Mouse (Mus musculus): Measurements from ENCODE around the gene Atrnl1. TPM values are rescaled to one million over a fixed set of nuclear protein-coding genes. Genes with fewer than 3 reads are reported as not detected.

The Atrnl1 gene
- polyA plus RNA-seq, 1 experiment from 2014 or later = 9.8 TPM

- Histone ChIP-seq H3K4me2 (no peak overlapping the region), H3K4me3 (no peak overlapping the region), H3K27ac (no peak overlapping the region), H3K36me3 (replicated peaks) (no peaks in the 10 kb centered on the region), H3K27me3 (replicated peaks) (no peaks in the 10 kb centered on the region), H3K9ac (no peak overlapping the region), H3K9me3 (no peaks in the 10 kb centered on the region), H3K4me1 (peaks cover 15% of the 10 kb centered on the region)
- 42% methylated on average over 5 of the region's 5 CpGs for WGBS
- no peak for ATAC-seq (replicated peaks)
These were observed 501.3 kb downstream of the Atrnl1 start for GRCm38 (mm10) chr19:58112151-58112550.

- Histone ChIP-seq H3K9me3 (no peaks in the 10 kb centered on the region), H3K27ac (no peak overlapping the region), H3K4me2 (no peak overlapping the region), H3K9ac (no peak overlapping the region), H3K36me3 (replicated peaks) (no peaks in the 10 kb centered on the region), H3K4me3 (no peak overlapping the region), H3K4me1 (peaks cover 11% of the 10 kb centered on the region), H3K27me3 (replicated peaks) (no peaks in the 10 kb centered on the region)
- peak; percentile 86 for ATAC-seq (replicated peaks)
- 81% methylated on average over 5 of the region's 5 CpGs for WGBS
These were observed 502.4 kb downstream of the Atrnl1 start for GRCm38 (mm10) chr19:58113092-58113731.

- Histone ChIP-seq H3K9ac (no peak overlapping the region), H3K4me2 (no peak overlapping the region), H3K27ac (no peak overlapping the region), H3K36me3 (replicated peaks) (no peaks in the 10 kb centered on the region), H3K9me3 (no peaks in the 10 kb centered on the region), H3K4me3 (no peak overlapping the region), H3K27me3 (replicated peaks) (no peaks in the 10 kb centered on the region), H3K4me1 (peaks cover 5% of the 10 kb centered on the region)
- 93% methylated on average over 6 of the region's 6 CpGs for WGBS
- no peak for ATAC-seq (replicated peaks)
These were observed 506.8 kb downstream of the Atrnl1 start for GRCm38 (mm10) chr19:58117595-58117994.

GRCm38 (mm10) chr19:58118141-58118835 is 507.5 kb downstream of the Atrnl1 start:
- H3K4me1 ChIP-seq = no peaks in the 10 kb centered on the region
- 0 out of 2 replicates have a peak, but pooled peaks have one; percentile 50 for ATAC-seq (replicated peaks)
- no peak overlapping the region for H3K27ac ChIP-seq
- no peaks in the 10 kb centered on the region for H3K27me3 ChIP-seq (replicated peaks)
- H3K4me2 ChIP-seq = no peak overlapping the region
- H3K9ac ChIP-seq = no peak overlapping the region
- H3K36me3 ChIP-seq (replicated peaks) = no peaks in the 10 kb centered on the region
- no peaks in the 10 kb centered on the region for H3K9me3 ChIP-seq
- WGBS = 66% methylated on average over 19 of the region's 19 CpGs
- H3K4me3 ChIP-seq = no peak overlapping the region

- no peaks in the 10 kb centered on the region for H3K9me3 ChIP-seq
- no peak overlapping the region for H3K27ac ChIP-seq
- H3K4me2 ChIP-seq = no peak overlapping the region
- no peaks in the 10 kb centered on the region for H3K36me3 ChIP-seq (replicated peaks)
- no peak overlapping the region for H3K9ac ChIP-seq
- ATAC-seq (replicated peaks) = no peak
- 94% methylated on average over 11 of the region's 11 CpGs for WGBS
- H3K4me3 ChIP-seq = no peak overlapping the region
- no peaks in the 10 kb centered on the region for H3K27me3 ChIP-seq (replicated peaks)
- no peaks in the 10 kb centered on the region for H3K4me1 ChIP-seq
These were observed 508.0 kb downstream of the Atrnl1 start for GRCm38 (mm10) chr19:58118864-58119263.

GRCm38 (mm10) chr19:58119681-58120173 is 508.9 kb downstream of the Atrnl1 start:
- Histone ChIP-seq H3K9ac (no peak overlapping the region), H3K4me1 (no peaks in the 10 kb centered on the region), H3K4me3 (no peak overlapping the region), H3K9me3 (no peaks in the 10 kb centered on the region), H3K27ac (no peak overlapping the region), H3K27me3 (replicated peaks) (no peaks in the 10 kb centered on the region), H3K36me3 (replicated peaks) (no peaks in the 10 kb centered on the region), H3K4me2 (no peak overlapping the region)
- 82% methylated on average over 13 of the region's 13 CpGs for WGBS
- ATAC-seq (replicated peaks) = no peak

- no peak for ATAC-seq (replicated peaks)
- Histone ChIP-seq H3K4me1 (no peaks in the 10 kb centered on the region), H3K27me3 (replicated peaks) (no peaks in the 10 kb centered on the region), H3K9ac (no peak overlapping the region), H3K4me2 (no peak overlapping the region), H3K36me3 (replicated peaks) (no peaks in the 10 kb centered on the region), H3K9me3 (no peaks in the 10 kb centered on the region), H3K27ac (no peak overlapping the region), H3K4me3 (no peak overlapping the region)
- 92% methylated on average over 9 of the region's 9 CpGs for WGBS
These were observed 509.8 kb downstream of the Atrnl1 start for GRCm38 (mm10) chr19:58120661-58121060.

GRCm38 (mm10) chr19:58121628-58122027 is 510.8 kb downstream of the Atrnl1 start:
- H3K9ac ChIP-seq = no peak overlapping the region
- H3K27me3 ChIP-seq (replicated peaks) = no peaks in the 10 kb centered on the region
- no peak overlapping the region for H3K27ac ChIP-seq
- no peaks in the 10 kb centered on the region for H3K4me1 ChIP-seq
- H3K4me2 ChIP-seq = no peak overlapping the region
- no peak overlapping the region for H3K4me3 ChIP-seq
- no peaks in the 10 kb centered on the region for H3K36me3 ChIP-seq (replicated peaks)
- no peaks in the 10 kb centered on the region for H3K9me3 ChIP-seq
- WGBS = 68% methylated on average over 6 of the region's 6 CpGs
- no peak for ATAC-seq (replicated peaks)

GRCm38 (mm10) chr19:58123620-58124019 is 512.8 kb downstream of the Atrnl1 start:
- no peak overlapping the region for H3K4me2 ChIP-seq
- WGBS = 89% methylated on average over 3 of the region's 3 CpGs
- H3K4me3 ChIP-seq = no peak overlapping the region
- H3K9me3 ChIP-seq = no peaks in the 10 kb centered on the region
- H3K36me3 ChIP-seq (replicated peaks) = no peaks in the 10 kb centered on the region
- H3K27ac ChIP-seq = no peak overlapping the region
- no peak for ATAC-seq (replicated peaks)
- H3K27me3 ChIP-seq (replicated peaks) = no peaks in the 10 kb centered on the region
- H3K4me1 ChIP-seq = no peaks in the 10 kb centered on the region
- no peak overlapping the region for H3K9ac ChIP-seq

- Histone ChIP-seq H3K9ac (no peak overlapping the region), H3K4me3 (no peak overlapping the region), H3K27me3 (replicated peaks) (no peaks in the 10 kb centered on the region), H3K27ac (no peak overlapping the region), H3K9me3 (no peaks in the 10 kb centered on the region), H3K36me3 (replicated peaks) (no peaks in the 10 kb centered on the region), H3K4me2 (no peak overlapping the region), H3K4me1 (no peaks in the 10 kb centered on the region)
- no peak for ATAC-seq (replicated peaks)
- 82% methylated on average over 5 of the region's 5 CpGs for WGBS
These were observed 513.7 kb downstream of the Atrnl1 start for GRCm38 (mm10) chr19:58124566-58124965.

GRCm38 (mm10) chr19:58125010-58125409 is 514.2 kb downstream of the Atrnl1 start:
- no peak overlapping the region for H3K9ac ChIP-seq
- no peaks in the 10 kb centered on the region for H3K27me3 ChIP-seq (replicated peaks)
- H3K36me3 ChIP-seq (replicated peaks) = no peaks in the 10 kb centered on the region
- H3K4me1 ChIP-seq = no peaks in the 10 kb centered on the region
- H3K27ac ChIP-seq = no peak overlapping the region
- no peak for ATAC-seq (replicated peaks)
- H3K4me3 ChIP-seq = no peak overlapping the region
- no peaks in the 10 kb centered on the region for H3K9me3 ChIP-seq
- WGBS = 87% methylated on average over 14 of the region's 14 CpGs
- no peak overlapping the region for H3K4me2 ChIP-seq

GRCm38 (mm10) chr19:58131896-58132295 is 521.1 kb downstream of the Atrnl1 start:
- Histone ChIP-seq H3K9ac (no peak overlapping the region), H3K27me3 (replicated peaks) (no peaks in the 10 kb centered on the region), H3K9me3 (no peaks in the 10 kb centered on the region), H3K4me1 (no peaks in the 10 kb centered on the region), H3K4me2 (no peak overlapping the region), H3K4me3 (no peak overlapping the region), H3K36me3 (replicated peaks) (peaks cover 4% of the 10 kb centered on the region; the same call in 1 of the 2 replicates), H3K27ac (no peak overlapping the region)
- no peak for ATAC-seq (replicated peaks)
- 94% methylated on average over 9 of the region's 9 CpGs for WGBS

Measured in midbrain, embryonic 15.5 days (tissue).